Mouse (Mus musculus) forebrain, embryonic 13.5 days (tissue): Measurements from ENCODE around the gene Pdcd2. TPM values are rescaled to one million over a fixed set of nuclear protein-coding genes. Genes with fewer than 3 reads are reported as not detected.
"Not testable (repeated sequence)": the region's sequence is repeated elsewhere in the genome, so short reads cannot be mapped to it uniquely, and the experiment has no call there.

Source experiments
- ATAC-seq: fragments of 200-750 bp; cut with Nextera tagmentation; 2 replicates; pipeline ENCODE4 v1.8.0; 2017
- H3K27ac ChIP-seq: fragments of 300-500 bp; sonication (generic); 2 replicates; pipeline ENCODE4 v1.5.1; 2015; ENCODE audit warnings: inconsistent platforms, mild to moderate bottlenecking, moderate library complexity
- H3K27me3 ChIP-seq: fragments of 300-500 bp; sonication (generic); 2 replicates; pipeline ENCODE4 v1.6.1; 2015; ENCODE audit warnings: mild to moderate bottlenecking, inconsistent platforms
- H3K36me3 ChIP-seq: fragments of 300-500 bp; sonication (generic); 2 replicates; pipeline ENCODE4 v1.6.1; 2015; ENCODE audit warnings: mild to moderate bottlenecking, inconsistent platforms; ENCODE audit not compliant: poor library complexity, severe bottlenecking
- H3K4me1 ChIP-seq: fragments of 300-500 bp; sonication (generic); 2 replicates; pipeline ENCODE4 v1.6.1; 2015; ENCODE audit warnings: inconsistent platforms
- H3K4me2 ChIP-seq: fragments of 300-500 bp; sonication (generic); 2 replicates; pipeline ENCODE4 v1.6.1; 2015; ENCODE audit warnings: inconsistent platforms, mild to moderate bottlenecking, moderate library complexity
- H3K4me3 ChIP-seq: fragments of 300-500 bp; sonication (generic); 2 replicates; pipeline ENCODE4 v1.5.1; 2015; ENCODE audit warnings: mild to moderate bottlenecking, inconsistent platforms
- H3K9ac ChIP-seq: fragments of 300-500 bp; sonication (generic); 2 replicates; pipeline ENCODE4 v1.6.1; 2015; ENCODE audit warnings: mild to moderate bottlenecking, inconsistent platforms
- H3K9me3 ChIP-seq: fragments of 300-500 bp; sonication (generic); replicated peaks from 2 replicates; pipeline ENCODE4 v1.6.1; 2016; ENCODE audit warnings: inconsistent platforms
- WGBS: fragments of 180-500 bp; shearing (Covaris S2); methylation state at CpG from one replicate; pipeline ENCODE4 v1.1.7; 2015; 5-methylcytosine and 5-hydroxymethylcytosine counted together
- polyA plus RNA-seq: library from polyadenylated mRNA; unstranded; fragments of >200 nt; fragmentation: Nextera tagmentation; extraction: Ambion mirVana; gene quantifications from 2 replicates; pipeline ENCODE4 v1.2.1, GENCODE M21; 2015

Gene Pdcd2
- 59.0 and 61.8 TPM in 2 replicates for polyA plus RNA-seq

- 1% methylated on average over 47 of the region's 55 CpGs for WGBS
- H3K27ac ChIP-seq, result peak within 1 kb of the TSS; percentile 80
- H3K36me3 ChIP-seq, result peaks cover 24% of the 10 kb centered on the region
- H3K4me1 ChIP-seq, result peaks cover 18% of the 10 kb centered on the region
- peak within 1 kb of the TSS; percentile 81 for H3K4me2 ChIP-seq
- peak; percentile 98 for ATAC-seq
- H3K27me3 ChIP-seq, result no peaks in the 10 kb centered on the region
- H3K9ac ChIP-seq, result peak within 1 kb of the TSS; percentile 85
- no peaks in the 10 kb centered on the region for H3K9me3 ChIP-seq
- H3K4me3 ChIP-seq, result peak within 1 kb of the TSS; percentile 77
Measured at GRCm38 (mm10) chr17:15526986-15527810, at the start of gene Pdcd2. TSS of gene Pdcd2 (minus strand) at chr17:15527301.

DNA sequence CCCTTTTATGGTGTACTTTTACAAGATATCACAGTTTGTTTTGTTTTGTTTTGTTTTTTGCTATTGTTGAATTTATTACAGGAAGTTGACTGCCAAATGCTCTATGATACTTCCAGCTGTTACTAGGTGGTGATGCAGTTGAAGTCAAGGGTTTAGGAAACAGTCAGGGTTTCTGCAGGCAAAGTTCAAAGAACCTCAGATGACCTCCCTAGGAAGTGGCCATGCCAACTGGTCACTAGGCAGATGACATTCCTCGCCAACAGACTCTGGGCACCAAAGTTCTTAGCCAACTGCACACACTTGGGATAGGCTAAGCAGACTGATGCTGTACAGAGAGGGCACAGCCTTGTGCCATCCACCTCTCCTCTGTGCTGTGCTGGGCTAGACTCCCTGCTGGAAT lies 48.0 kb upstream of the Pdcd2 start:
- Histone ChIP-seq H3K36me3 (no peaks in the 10 kb centered on the region), H3K9ac (no peak overlapping the region), H3K4me3 (no peak overlapping the region), H3K9me3 (no peaks in the 10 kb centered on the region), H3K4me2 (no peak overlapping the region), H3K27me3 (peaks cover 21% of the 10 kb centered on the region), H3K4me1 (no peaks in the 10 kb centered on the region), H3K27ac (no peak overlapping the region)
- 67% methylated on average over 1 of the region's 1 CpGs for WGBS
- ATAC-seq, result no peak

GRCm38 (mm10) chr17:15566908-15567307 lies 39.8 kb upstream of the Pdcd2 start:
- H3K27ac ChIP-seq, result no peak overlapping the region
- ATAC-seq, result no peak
- WGBS, result 74% methylated on average over 5 of the region's 5 CpGs
- no peaks in the 10 kb centered on the region for H3K36me3 ChIP-seq
- no peak overlapping the region for H3K4me2 ChIP-seq
- H3K9me3 ChIP-seq, result no peaks in the 10 kb centered on the region
- H3K4me1 ChIP-seq, result peaks cover 7% of the 10 kb centered on the region; the same call in 1 of the 2 replicates
- no peak overlapping the region for H3K4me3 ChIP-seq
- no peak overlapping the region for H3K9ac ChIP-seq
- 0 out of 2 replicates have a peak, but pooled peaks cover 3% of the 10 kb centered on the region for H3K27me3 ChIP-seq

- Histone ChIP-seq H3K36me3 (no peaks in the 10 kb centered on the region), H3K4me1 (peaks cover 7% of the 10 kb centered on the region; the same call in 1 of the 2 replicates), H3K9me3 (no peaks in the 10 kb centered on the region), H3K4me3 (peak overlapping the region; percentile 64), H3K27ac (no peak overlapping the region), H3K27me3 (no peaks in the 10 kb centered on the region), H3K4me2 (peak overlapping the region; percentile 84), H3K9ac (peak overlapping the region; percentile 78)
- 46% methylated on average over 12 of the region's 12 CpGs for WGBS
- ATAC-seq, result peak; percentile 7
Measured at GRCm38 (mm10) chr17:15564928-15565300, 37.8 kb upstream of the Pdcd2 start.

DNA sequence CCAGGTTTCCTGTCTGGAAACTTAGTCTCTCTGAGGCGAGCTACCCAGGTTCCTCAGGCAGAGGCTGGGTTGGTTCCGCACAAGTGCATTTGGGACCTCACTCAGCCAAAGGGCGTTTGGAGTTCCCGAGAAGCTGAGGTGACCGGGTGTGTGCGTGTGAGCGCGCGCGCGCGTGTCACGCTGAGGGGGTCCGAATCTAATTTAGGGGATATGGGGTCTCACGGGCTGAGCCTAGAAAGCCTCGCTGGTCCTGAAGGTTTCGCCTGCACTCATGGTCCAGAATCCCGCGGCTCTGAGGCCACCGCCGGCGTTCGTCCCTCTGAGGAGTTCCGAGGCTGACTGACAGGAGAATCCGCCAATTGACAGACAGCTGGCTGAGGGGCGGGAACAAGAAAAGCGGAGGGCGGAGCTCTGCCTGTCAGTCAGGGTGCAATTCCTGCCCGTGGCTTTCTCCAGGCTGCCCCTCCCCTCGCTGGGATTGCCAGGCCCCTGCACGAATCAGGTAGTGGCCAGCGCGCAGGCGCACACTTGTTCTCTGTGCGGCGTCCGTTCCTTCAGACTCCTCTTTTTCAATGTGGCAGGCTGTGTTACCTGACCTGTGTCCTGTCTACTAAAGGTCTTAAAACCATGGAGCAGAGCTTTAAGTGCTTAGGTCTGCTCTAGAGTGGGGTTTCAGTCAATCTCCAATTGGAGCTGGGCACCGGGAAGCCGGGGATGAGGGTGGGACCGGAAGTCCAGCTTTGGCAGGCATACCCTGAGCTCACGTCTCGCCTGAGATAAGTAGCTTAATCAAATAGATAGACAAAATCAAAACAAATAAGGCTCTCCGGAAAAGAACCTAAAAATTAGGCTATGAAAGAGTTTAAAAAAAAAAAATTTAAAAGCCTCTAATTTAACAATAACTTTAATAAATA lies 37.2 kb upstream of the Pdcd2 start, which contains the start of gene Prdm9:
Gene Prdm9, minus strand, starts transcription at position 341 of the 914 bp plus-strand sequence.
- WGBS, result under 1% methylated on average over 43 of the region's 43 CpGs
- Histone ChIP-seq H3K9me3 (no peaks in the 10 kb centered on the region), H3K4me1 (peaks cover 7% of the 10 kb centered on the region; the same call in 1 of the 2 replicates), H3K27me3 (no peaks in the 10 kb centered on the region), H3K4me2 (peak within 1 kb of the TSS; percentile 84), H3K4me3 (peak within 1 kb of the TSS; percentile 64), H3K9ac (peak within 1 kb of the TSS; percentile 78), H3K27ac (peak within 1 kb of the TSS; percentile 94), H3K36me3 (no peaks in the 10 kb centered on the region)
- peak; percentile 99 for ATAC-seq

DNA sequence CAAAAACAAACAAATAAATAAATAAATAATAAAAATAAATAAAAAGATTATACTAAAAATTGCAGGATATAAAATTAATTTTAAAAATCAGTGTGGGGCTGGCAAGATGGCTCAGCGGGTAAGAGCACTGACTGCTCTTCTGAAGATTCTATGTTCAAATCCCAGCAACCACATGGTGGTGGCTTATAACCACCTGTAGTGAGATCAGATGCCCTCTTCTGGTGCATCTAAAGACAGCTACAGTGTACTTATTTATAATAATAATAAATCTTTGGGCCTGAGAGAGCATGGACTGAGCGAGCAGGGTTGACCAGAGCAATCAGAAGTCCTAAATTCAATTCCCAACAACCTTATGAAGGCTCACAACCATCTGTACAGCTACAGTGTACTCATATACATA lies 32.8 kb upstream of the Pdcd2 start:
- H3K4me2 ChIP-seq, result no peak overlapping the region
- no peak overlapping the region for H3K4me3 ChIP-seq
- no peaks in the 10 kb centered on the region for H3K9me3 ChIP-seq
- no peak for ATAC-seq
- H3K27me3 ChIP-seq, result no peaks in the 10 kb centered on the region
- WGBS, result 92% methylated on average over 2 of the region's 2 CpGs
- H3K27ac ChIP-seq, result no peak overlapping the region
- peaks cover 7% of the 10 kb centered on the region; the same call in 1 of the 2 replicates for H3K4me1 ChIP-seq
- H3K36me3 ChIP-seq, result no peaks in the 10 kb centered on the region
- H3K9ac ChIP-seq, result no peak overlapping the region

GRCm38 (mm10) chr17:15549713-15550112 lies 22.6 kb upstream of the Pdcd2 start:
- Histone ChIP-seq H3K27ac (no peak overlapping the region), H3K9ac (no peak overlapping the region), H3K27me3 (no peaks in the 10 kb centered on the region), H3K9me3 (no peaks in the 10 kb centered on the region), H3K4me2 (no peak overlapping the region), H3K4me1 (no peaks in the 10 kb centered on the region), H3K36me3 (no peaks in the 10 kb centered on the region), H3K4me3 (no peak overlapping the region)
- 25% methylated on average over 1 of the region's 1 CpGs for WGBS
- no peak for ATAC-seq

DNA sequence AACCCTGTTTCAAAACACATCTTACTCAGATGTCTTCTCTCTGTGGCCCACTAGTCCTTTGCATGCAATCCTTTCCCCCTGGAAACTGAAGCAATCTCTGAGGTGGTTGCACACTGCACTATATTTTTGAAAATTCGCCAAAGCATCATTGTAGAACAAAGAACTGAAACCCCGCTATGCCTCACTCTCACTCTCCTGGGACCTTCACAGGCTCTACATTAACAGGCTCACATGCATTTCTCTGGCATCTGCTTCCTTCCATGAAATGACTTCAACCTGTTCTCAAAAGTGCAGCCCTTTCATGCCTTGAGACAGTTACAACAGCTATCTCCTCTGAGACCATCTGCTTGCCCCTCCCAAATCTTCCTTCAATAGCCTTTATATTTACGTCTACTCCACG lies 19.3 kb upstream of the Pdcd2 start:
- Histone ChIP-seq H3K4me2 (no peak overlapping the region), H3K9me3 (no peaks in the 10 kb centered on the region), H3K9ac (no peak overlapping the region), H3K27ac (no peak overlapping the region), H3K4me3 (no peak overlapping the region), H3K4me1 (no peaks in the 10 kb centered on the region), H3K36me3 (no peaks in the 10 kb centered on the region), H3K27me3 (no peaks in the 10 kb centered on the region)
- no peak for ATAC-seq
- 78% methylated on average over 4 of the region's 4 CpGs for WGBS

- not testable (repeated sequence) for H3K4me3 ChIP-seq, H3K27me3 ChIP-seq, H3K36me3 ChIP-seq, H3K4me2 ChIP-seq, ATAC-seq, H3K4me1 ChIP-seq, H3K27ac ChIP-seq, H3K9ac ChIP-seq, H3K9me3 ChIP-seq
- WGBS, result 63% methylated on average over 4 of the region's 4 CpGs
Measured at GRCm38 (mm10) chr17:15543868-15544267, 16.8 kb upstream of the Pdcd2 start.

DNA sequence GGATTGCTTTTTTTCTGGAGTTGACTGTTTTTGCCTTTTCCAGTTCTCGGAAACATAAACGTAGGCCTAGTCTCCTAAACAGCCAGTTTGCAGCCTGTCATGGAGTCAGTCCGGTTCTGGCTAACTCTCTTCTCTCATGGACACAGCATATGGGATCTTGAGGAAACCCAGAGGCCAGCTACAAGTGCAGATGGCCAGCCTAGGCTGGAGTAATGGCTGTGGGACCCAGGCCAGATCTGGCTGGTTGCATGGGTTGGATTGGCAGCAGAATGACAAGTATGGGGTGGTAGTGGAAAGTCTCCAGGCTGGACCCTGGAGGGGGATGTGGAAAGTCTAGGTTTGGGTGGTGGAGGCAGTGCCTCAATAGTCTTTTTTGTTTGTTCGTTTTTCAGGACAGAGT lies 13.2 kb upstream of the Pdcd2 start:
- Histone ChIP-seq H3K27ac (no peak overlapping the region), H3K27me3 (peaks cover 12% of the 10 kb centered on the region), H3K9ac (no peak overlapping the region), H3K36me3 (no peaks in the 10 kb centered on the region), H3K4me3 (no peak overlapping the region), H3K4me2 (no peak overlapping the region), H3K4me1 (peaks cover 3% of the 10 kb centered on the region; the same call in 1 of the 2 replicates), H3K9me3 (no peaks in the 10 kb centered on the region)
- ATAC-seq, result no peak
- WGBS, result 69% methylated on average over 4 of the region's 4 CpGs

GRCm38 (mm10) chr17:15536457-15536904 lies 9.4 kb upstream of the Pdcd2 start:
- Histone ChIP-seq H3K4me1 (peaks cover 3% of the 10 kb centered on the region; the same call in 1 of the 2 replicates), H3K36me3 (no peaks in the 10 kb centered on the region), H3K4me3 (peak overlapping the region; percentile 50), H3K27ac (no peak overlapping the region), H3K9me3 (0 out of 2 replicates have a peak, but pooled peaks cover 3% of the 10 kb centered on the region), H3K9ac (peak overlapping the region; percentile 67), H3K4me2 (peak overlapping the region; percentile 88), H3K27me3 (peaks cover 18% of the 10 kb centered on the region)
- peak; percentile 21; the same call in 1 of the 2 replicates for ATAC-seq
- WGBS, result under 1% methylated on average over 33 of the region's 33 CpGs
